Mouse (Mus musculus) urinary bladder, adult 18-20 months (tissue): ENCODE data around the gene Cpne5.

ENCODE experiments used
- DNase-seq, 2 experiments: peaks; one replicate each; pipeline ENCODE4 v3.0.0; 2022; ENCODE audit warnings: low spot score in 2 of 2, mixed read lengths in 2 of 2

Gene Cpne5

GRCm38 (mm10) chr17:29168996-29169601 is 68.9 kb downstream of the Cpne5 start:
- DNase-seq: no peak

- no peak for DNase-seq
Observed at GRCm38 (mm10) chr17:29168438-29168837, 69.5 kb downstream of the Cpne5 start.

- DNase-seq: no peak
Observed at GRCm38 (mm10) chr17:29167371-29167770, 70.6 kb downstream of the Cpne5 start.

- DNase-seq: no peak
Observed at GRCm38 (mm10) chr17:29165967-29166578, 71.9 kb downstream of the Cpne5 start.

- DNase-seq: no peak
Observed at GRCm38 (mm10) chr17:29165452-29165851, 72.5 kb downstream of the Cpne5 start.

GRCm38 (mm10) chr17:29164469-29165111 is 73.4 kb downstream of the Cpne5 start:
- no peak for DNase-seq

GRCm38 (mm10) chr17:29162334-29162733 is 75.6 kb downstream of the Cpne5 start:
- DNase-seq: no peak

- peak in 1 of 2 experiments; percentile 77 for DNase-seq
Observed at GRCm38 (mm10) chr17:29159743-29160455, 78.1 kb downstream of the Cpne5 start.

- DNase-seq: no peak
Observed at GRCm38 (mm10) chr17:29159320-29159719, 78.6 kb downstream of the Cpne5 start.

- no peak for DNase-seq
Observed at GRCm38 (mm10) chr17:29158899-29159298, 79.1 kb downstream of the Cpne5 start.

GRCm38 (mm10) chr17:29156866-29157265 is 81.1 kb downstream of the Cpne5 start:
- DNase-seq: peak in 1 of 2 experiments; percentile 59

GRCm38 (mm10) chr17:29156396-29156795 is 81.6 kb downstream of the Cpne5 start:
- DNase-seq: no peak

- DNase-seq: no peak
Observed at GRCm38 (mm10) chr17:29155355-29156135, 82.4 kb downstream of the Cpne5 start.

- no peak for DNase-seq
Observed at GRCm38 (mm10) chr17:29154247-29154646, 83.7 kb downstream of the Cpne5 start.

- no peak for DNase-seq
Observed at GRCm38 (mm10) chr17:29152547-29152946, 85.4 kb downstream of the Cpne5 start.

GRCm38 (mm10) chr17:29149766-29150165 is 88.2 kb downstream of the Cpne5 start:
- no peak for DNase-seq

- no peak for DNase-seq
Observed at GRCm38 (mm10) chr17:29147773-29148172, 90.2 kb downstream of the Cpne5 start.

- DNase-seq: no peak
Observed at GRCm38 (mm10) chr17:29147273-29147672, 90.7 kb downstream of the Cpne5 start.

- DNase-seq: no peak
Observed at GRCm38 (mm10) chr17:29145101-29145500, 92.9 kb downstream of the Cpne5 start.

- no peak for DNase-seq
Observed at GRCm38 (mm10) chr17:29143266-29143665, 94.7 kb downstream of the Cpne5 start.

- no peak for DNase-seq
Observed at GRCm38 (mm10) chr17:29141577-29141976, 96.4 kb downstream of the Cpne5 start.

GRCm38 (mm10) chr17:29137906-29138305 is 100.1 kb downstream of the Cpne5 start:
- no peak for DNase-seq
